Mouse (Mus musculus) kidney, embryonic 15.5 days (tissue): ENCODE results near the gene Pacsin2. TPM values are rescaled to one million over a fixed set of nuclear protein-coding genes. Genes with fewer than 3 reads are reported as not detected.
A peak's percentile ranks its signal among the peaks of the same experiment; 100 is the strongest.
"Not testable (repeated sequence)": the region's sequence is repeated elsewhere in the genome, so short reads cannot be mapped to it uniquely, and the experiment has no call there.

Source experiments
- ATAC-seq: fragments of 200-750 bp; cut with Nextera tagmentation; replicated peaks from 2 replicates; pipeline ENCODE4 v1.8.0; 2017; ENCODE audit warnings: moderate TSS enrichment; ENCODE audit not compliant: low FRiP score
- H3K27ac ChIP-seq: fragments of 300-500 bp; sonication (generic); 2 replicates; pipeline ENCODE4 v1.5.1; 2015; ENCODE audit warnings: mild to moderate bottlenecking, inconsistent platforms
- H3K27me3 ChIP-seq: fragments of 300-500 bp; sonication (generic); 2 replicates; pipeline ENCODE4 v1.6.1; 2015; ENCODE audit warnings: inconsistent platforms
- H3K36me3 ChIP-seq: fragments of 300-500 bp; sonication (generic); 2 replicates; pipeline ENCODE4 v1.6.1; 2015; ENCODE audit warnings: inconsistent platforms
- H3K4me1 ChIP-seq: fragments of 300-500 bp; sonication (generic); 2 replicates; pipeline ENCODE4 v1.6.1; 2015; ENCODE audit warnings: inconsistent platforms
- H3K4me2 ChIP-seq: fragments of 300-500 bp; sonication (generic); 2 replicates; pipeline ENCODE4 v1.6.1; 2015; ENCODE audit warnings: moderate library complexity, mild to moderate bottlenecking, inconsistent platforms
- H3K4me3 ChIP-seq: fragments of 300-500 bp; sonication (generic); replicated peaks from 2 replicates; pipeline ENCODE4 v1.5.1; 2015; ENCODE audit warnings: mild to moderate bottlenecking, inconsistent platforms
- H3K9ac ChIP-seq: fragments of 300-500 bp; sonication (generic); 2 replicates; pipeline ENCODE4 v1.6.1; 2015; ENCODE audit warnings: mild to moderate bottlenecking, inconsistent platforms
- H3K9me3 ChIP-seq: fragments of 300-500 bp; sonication (generic); replicated peaks from 2 replicates; pipeline ENCODE4 v1.6.1; 2016; ENCODE audit warnings: inconsistent platforms
- WGBS: fragments of 180-500 bp; shearing (Covaris S2); methylation state at CpG from one replicate; pipeline ENCODE4 v1.1.7; 2015; ENCODE audit warnings: mixed read lengths; 5-methylcytosine and 5-hydroxymethylcytosine counted together
- polyA plus RNA-seq: library from polyadenylated mRNA; unstranded; fragments of >200 nt; fragmentation: Nextera tagmentation; extraction: Ambion mirVana; gene quantifications from 2 replicates; pipeline ENCODE4 v1.2.1, GENCODE M21; 2015

The Pacsin2 gene
- polyA plus RNA-seq, 1 experiment from 2014 or later = 76.4 TPM

DNA sequence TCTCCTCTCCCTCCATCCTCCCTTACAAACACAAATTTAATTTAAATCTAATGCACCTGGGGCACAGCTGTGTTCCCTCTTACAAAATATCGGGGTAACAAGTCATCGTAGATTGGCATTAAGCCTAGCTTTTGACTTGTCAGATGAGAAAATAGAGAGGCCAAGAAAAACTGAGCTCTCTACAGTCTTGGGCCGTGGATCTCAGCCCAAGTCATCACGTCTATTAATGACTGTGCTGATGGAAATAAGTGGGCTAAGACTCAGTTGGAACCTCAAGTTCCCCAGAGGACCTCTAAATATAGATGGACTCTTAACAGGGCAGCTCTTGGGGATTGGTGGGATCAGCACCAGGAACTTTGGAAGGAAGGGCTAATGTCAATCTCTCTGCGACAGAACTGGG is 81.3 kb downstream of the Pacsin2 start:
- WGBS = 86% methylated on average over 5 of the region's 5 CpGs
- no peaks in the 10 kb centered on the region for H3K4me1 ChIP-seq
- peaks cover 98% of the 10 kb centered on the region for H3K36me3 ChIP-seq
- H3K9me3 ChIP-seq = no peaks in the 10 kb centered on the region
- no peak overlapping the region for H3K4me3 ChIP-seq
- no peak overlapping the region for H3K4me2 ChIP-seq
- no peak overlapping the region for H3K9ac ChIP-seq
- no peak for ATAC-seq
- no peaks in the 10 kb centered on the region for H3K27me3 ChIP-seq
- H3K27ac ChIP-seq = no peak overlapping the region

DNA sequence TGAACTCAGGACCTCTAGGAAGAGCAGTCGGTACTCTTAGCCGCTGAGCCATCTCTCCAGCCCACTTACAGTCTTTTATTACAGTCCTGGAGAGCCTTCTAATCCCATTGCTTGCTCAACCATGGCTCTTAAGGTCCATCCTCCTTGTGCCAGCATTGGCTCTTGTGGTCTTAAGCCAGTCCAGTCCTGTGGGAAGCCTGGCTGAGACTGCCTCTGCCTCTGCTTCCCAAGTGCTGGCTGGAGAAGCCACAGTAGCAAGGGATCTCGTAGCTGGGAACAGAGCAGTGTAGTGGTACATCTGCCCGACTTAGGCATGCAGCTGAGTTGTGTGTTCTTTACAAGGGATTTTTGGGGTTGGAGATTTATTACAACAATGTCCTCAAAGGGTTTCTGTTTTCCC is 81.9 kb downstream of the Pacsin2 start:
- no peak overlapping the region for H3K27ac ChIP-seq
- no peak overlapping the region for H3K4me3 ChIP-seq
- 94% methylated on average over 4 of the region's 4 CpGs for WGBS
- no peak overlapping the region for H3K9ac ChIP-seq
- peaks cover 98% of the 10 kb centered on the region for H3K36me3 ChIP-seq
- no peak for ATAC-seq
- no peaks in the 10 kb centered on the region for H3K4me1 ChIP-seq
- H3K27me3 ChIP-seq = no peaks in the 10 kb centered on the region
- no peaks in the 10 kb centered on the region for H3K9me3 ChIP-seq
- no peak overlapping the region for H3K4me2 ChIP-seq

- 74% methylated on average over 4 of the region's 4 CpGs for WGBS
- H3K9me3 ChIP-seq = no peaks in the 10 kb centered on the region
- H3K4me3 ChIP-seq = no peak overlapping the region
- H3K4me1 ChIP-seq = no peaks in the 10 kb centered on the region
- H3K27me3 ChIP-seq = no peaks in the 10 kb centered on the region
- peaks cover 73% of the 10 kb centered on the region for H3K36me3 ChIP-seq
- no peak overlapping the region for H3K9ac ChIP-seq
- ATAC-seq = no peak
- H3K27ac ChIP-seq = no peak overlapping the region
- H3K4me2 ChIP-seq = no peak overlapping the region
Measured at GRCm38 (mm10) chr15:83377153-83377552, 87.3 kb downstream of the Pacsin2 start.

DNA sequence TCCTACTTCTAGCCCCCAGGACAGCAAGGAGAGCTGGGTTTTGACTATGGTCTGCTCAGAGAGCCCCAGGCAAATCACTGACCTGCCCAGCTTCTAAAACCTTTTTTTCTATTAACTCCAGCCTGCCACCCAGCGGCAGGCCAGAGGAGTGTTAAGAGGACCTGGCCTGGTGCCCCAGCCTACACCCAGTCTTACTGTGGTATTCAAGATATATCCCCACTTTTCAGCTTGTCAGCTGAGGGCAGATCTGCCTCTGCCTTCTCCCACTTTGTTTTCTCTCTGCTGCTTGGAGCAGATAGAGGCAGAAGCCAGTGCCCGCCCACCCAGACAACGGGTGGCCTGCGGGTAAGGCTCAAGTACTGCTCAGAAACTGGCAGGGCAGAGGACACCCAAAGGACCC is 89.3 kb downstream of the Pacsin2 start:
- H3K27ac ChIP-seq = no peak overlapping the region
- no peak overlapping the region for H3K4me2 ChIP-seq
- no peaks in the 10 kb centered on the region for H3K9me3 ChIP-seq
- 0 out of 2 replicates have a peak, but pooled peaks have one; percentile 18 for ATAC-seq
- H3K9ac ChIP-seq = no peak overlapping the region
- no peak overlapping the region for H3K4me3 ChIP-seq
- H3K4me1 ChIP-seq = no peaks in the 10 kb centered on the region
- H3K36me3 ChIP-seq = peaks cover 57% of the 10 kb centered on the region
- H3K27me3 ChIP-seq = no peaks in the 10 kb centered on the region
- WGBS = 66% methylated on average over 4 of the region's 4 CpGs

DNA sequence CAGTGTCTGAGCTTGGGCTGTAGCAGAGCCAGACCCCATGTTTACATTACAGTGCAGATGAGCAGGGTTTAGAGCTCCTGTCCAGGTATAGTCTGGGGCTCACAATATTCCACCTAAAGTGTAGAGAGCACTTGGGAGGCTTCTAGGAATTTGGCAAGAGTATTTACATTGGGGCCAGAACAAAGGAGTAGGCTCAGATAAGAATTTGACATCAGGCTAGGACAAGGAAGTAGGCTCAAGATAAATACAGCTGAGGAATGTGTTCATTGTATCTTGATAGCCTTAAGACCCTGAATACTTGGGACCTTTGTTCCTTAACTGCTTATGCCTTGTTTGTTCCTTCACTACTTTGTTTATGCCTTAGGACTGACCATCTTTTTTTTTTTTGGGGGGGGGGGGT is 90.3 kb downstream of the Pacsin2 start:
- H3K27ac ChIP-seq = no peak overlapping the region
- H3K4me3 ChIP-seq = no peak overlapping the region
- H3K36me3 ChIP-seq = peaks cover 46% of the 10 kb centered on the region
- H3K9me3 ChIP-seq = no peaks in the 10 kb centered on the region
- ATAC-seq = no peak
- no peak overlapping the region for H3K4me2 ChIP-seq
- H3K9ac ChIP-seq = no peak overlapping the region
- no peaks in the 10 kb centered on the region for H3K4me1 ChIP-seq
- no peaks in the 10 kb centered on the region for H3K27me3 ChIP-seq

DNA sequence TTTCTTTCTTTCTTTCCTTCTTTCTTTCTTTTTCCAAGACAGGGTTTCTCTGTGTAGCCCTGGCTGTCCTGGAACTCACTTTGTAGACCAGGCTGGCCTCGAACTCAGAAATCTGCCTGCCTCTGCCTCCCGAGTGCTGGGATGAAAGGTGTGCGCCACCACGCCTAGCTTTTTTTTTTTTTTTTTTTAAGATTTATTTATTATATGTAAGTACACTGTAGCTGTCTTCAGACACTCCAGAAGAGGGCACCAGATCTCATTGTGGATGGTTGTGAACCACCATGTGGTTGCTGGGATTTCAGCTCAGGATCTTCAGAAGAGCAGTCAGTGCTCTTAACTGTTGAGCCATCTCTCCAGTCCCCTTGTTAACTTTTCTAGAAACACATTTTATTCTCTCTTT is 95.7 kb downstream of the Pacsin2 start:
- not testable (repeated sequence) for H3K9ac ChIP-seq, H3K27me3 ChIP-seq, H3K4me2 ChIP-seq, H3K27ac ChIP-seq, H3K9me3 ChIP-seq, H3K4me3 ChIP-seq, H3K4me1 ChIP-seq, ATAC-seq
- WGBS = 84% methylated on average over 4 of the region's 4 CpGs
- peaks cover 12% of the 10 kb centered on the region; the same call in 1 of the 2 replicates for H3K36me3 ChIP-seq

DNA sequence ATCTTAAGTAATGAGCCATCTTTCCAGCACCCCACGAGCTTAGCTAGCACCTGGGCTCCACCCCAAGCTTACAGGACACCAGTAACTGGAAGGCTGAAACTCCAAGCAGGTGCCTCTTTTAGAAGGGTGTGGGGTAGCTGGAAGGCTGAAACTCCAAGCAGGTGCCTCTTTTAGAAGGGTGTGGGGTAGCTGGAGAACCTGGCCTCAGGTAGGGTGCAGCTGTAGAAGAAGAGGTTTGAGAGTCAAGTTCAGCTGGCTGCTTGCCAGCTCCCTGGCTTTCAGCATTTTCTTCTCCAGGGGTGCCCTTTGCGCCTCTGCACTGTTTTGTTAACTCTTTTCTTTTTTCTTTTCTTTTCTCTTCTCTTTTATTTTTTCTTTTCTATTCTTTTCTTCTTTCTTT is 96.1 kb downstream of the Pacsin2 start:
- Histone ChIP-seq H3K9ac (no peak overlapping the region), H3K27ac (no peak overlapping the region)

GRCm38 (mm10) chr15:83366933-83367552 is 97.4 kb downstream of the Pacsin2 start:
- Histone ChIP-seq H3K4me3 (peak overlapping the region; percentile 48), H3K4me2 (peak overlapping the region; percentile 76), H3K27ac (no peak overlapping the region), H3K9me3 (no peaks in the 10 kb centered on the region), H3K36me3 (0 out of 2 replicates have a peak, but pooled peaks cover 2% of the 10 kb centered on the region), H3K4me1 (peaks cover 10% of the 10 kb centered on the region), H3K27me3 (no peaks in the 10 kb centered on the region), H3K9ac (0 out of 2 replicates have a peak overlapping the region, but pooled peaks have one; percentile 31)
- 19% methylated on average over 57 of the region's 58 CpGs for WGBS
- peak; percentile 81 for ATAC-seq

More for the DNA sequence above, 96.1 kb downstream of the Pacsin2 start:
- H3K36me3 ChIP-seq = peaks cover 8% of the 10 kb centered on the region; the same call in 1 of the 2 replicates
- WGBS = 84% methylated on average over 2 of the region's 2 CpGs
- peaks cover 10% of the 10 kb centered on the region for H3K4me1 ChIP-seq
- ATAC-seq = no peak
- H3K27me3 ChIP-seq = no peaks in the 10 kb centered on the region
- H3K9me3 ChIP-seq = no peaks in the 10 kb centered on the region
- no peak overlapping the region for H3K4me3 ChIP-seq
- no peak overlapping the region for H3K4me2 ChIP-seq

DNA sequence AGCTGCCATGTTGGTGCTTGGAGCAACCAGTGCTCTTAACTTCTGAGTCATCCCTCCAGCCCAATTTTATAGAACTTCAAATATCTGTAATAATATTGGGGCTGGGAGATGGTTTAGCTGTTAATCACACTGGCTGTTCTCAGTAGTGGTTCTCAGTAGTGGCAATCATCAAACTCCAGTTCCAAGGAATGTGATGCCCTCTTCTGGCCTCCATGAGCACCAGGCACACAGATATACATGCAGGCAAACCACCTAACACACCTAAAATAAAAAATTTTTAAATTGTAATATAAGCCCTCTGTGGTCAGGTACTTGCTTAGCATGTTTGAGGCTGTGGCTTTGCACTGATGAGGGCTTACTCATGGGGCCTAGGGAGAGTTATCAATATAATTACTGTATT is 98.7 kb downstream of the Pacsin2 start:
- H3K4me3 ChIP-seq = no peak overlapping the region
- no peak for ATAC-seq

DNA sequence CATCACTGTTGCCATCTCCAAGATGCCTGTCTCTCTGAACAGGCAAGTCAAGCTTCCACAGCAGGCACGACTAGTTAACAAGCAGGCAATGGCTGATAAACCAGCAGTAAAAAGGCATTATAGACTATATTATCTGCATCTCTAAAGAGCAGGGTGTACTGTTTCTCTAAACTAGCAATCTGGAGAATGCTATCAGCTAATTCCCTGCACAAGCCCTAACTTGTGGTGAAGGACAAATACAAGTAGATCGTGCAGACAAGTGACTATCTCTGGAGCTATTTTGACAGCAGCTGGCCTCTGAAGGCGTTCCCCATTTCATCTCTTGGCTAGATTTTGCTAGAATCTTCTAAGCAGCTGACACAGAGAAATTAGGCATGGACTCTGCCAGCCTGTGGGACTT is 100.2 kb downstream of the Pacsin2 start:
- Histone ChIP-seq H3K9me3 (no peaks in the 10 kb centered on the region), H3K9ac (no peak overlapping the region), H3K4me3 (no peak overlapping the region), H3K4me2 (no peak overlapping the region), H3K4me1 (peaks cover 10% of the 10 kb centered on the region), H3K27ac (no peak overlapping the region), H3K36me3 (no peaks in the 10 kb centered on the region), H3K27me3 (no peaks in the 10 kb centered on the region)
- ATAC-seq = no peak
- WGBS = 81% methylated on average over 3 of the region's 3 CpGs

More for the DNA sequence above, 98.7 kb downstream of the Pacsin2 start:
- Histone ChIP-seq H3K4me2 (no peak overlapping the region), H3K9me3 (no peaks in the 10 kb centered on the region), H3K36me3 (no peaks in the 10 kb centered on the region), H3K27ac (no peak overlapping the region), H3K4me1 (peaks cover 10% of the 10 kb centered on the region), H3K27me3 (no peaks in the 10 kb centered on the region), H3K9ac (no peak overlapping the region)

GRCm38 (mm10) chr15:83362813-83363212 is 101.6 kb downstream of the Pacsin2 start:
- 90% methylated on average over 1 of the region's 1 CpGs for WGBS
- not testable (repeated sequence) for H3K9ac ChIP-seq, H3K27me3 ChIP-seq, H3K4me3 ChIP-seq, H3K4me2 ChIP-seq, H3K9me3 ChIP-seq, H3K4me1 ChIP-seq, H3K27ac ChIP-seq, H3K36me3 ChIP-seq, ATAC-seq

GRCm38 (mm10) chr15:83360899-83361298 is 103.5 kb downstream of the Pacsin2 start:
- WGBS = 75% methylated on average over 5 of the region's 5 CpGs
- not testable (repeated sequence) for H3K4me3 ChIP-seq, H3K4me2 ChIP-seq, H3K4me1 ChIP-seq, H3K27ac ChIP-seq, H3K36me3 ChIP-seq, H3K9ac ChIP-seq, H3K9me3 ChIP-seq, H3K27me3 ChIP-seq, ATAC-seq

DNA sequence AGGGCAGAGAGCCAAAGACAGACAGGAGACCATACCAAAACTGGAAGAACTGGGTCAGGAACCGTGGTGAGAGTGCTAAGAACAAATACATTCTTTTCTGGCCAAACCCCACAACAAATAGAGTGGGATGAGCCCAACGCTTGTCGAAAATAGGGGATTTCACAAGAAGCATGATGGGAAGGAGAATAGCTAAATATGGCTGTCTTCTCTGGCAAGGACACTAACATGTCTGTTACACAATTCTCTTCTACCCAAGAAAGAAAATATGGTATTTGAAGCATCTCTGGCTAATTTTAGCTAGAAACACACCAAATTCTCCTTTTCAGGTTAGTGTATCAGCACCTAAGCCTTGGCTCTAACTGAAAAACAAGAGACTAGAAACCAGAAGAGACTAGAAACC is 104.3 kb downstream of the Pacsin2 start:
- 78% methylated on average over 3 of the region's 3 CpGs for WGBS
- H3K36me3 ChIP-seq = no peaks in the 10 kb centered on the region
- no peak overlapping the region for H3K9ac ChIP-seq

More for the DNA sequence above, 104.3 kb downstream of the Pacsin2 start:
- Histone ChIP-seq H3K4me3 (no peak overlapping the region), H3K4me1 (no peaks in the 10 kb centered on the region), H3K4me2 (no peak overlapping the region), H3K27me3 (no peaks in the 10 kb centered on the region), H3K27ac (no peak overlapping the region), H3K9me3 (no peaks in the 10 kb centered on the region)
- ATAC-seq = no peak
